Mouse (Mus musculus) stomach, embryonic 15.5 days (tissue): ENCODE data around the gene Pde11a. TPM values are rescaled to one million over a fixed set of nuclear protein-coding genes. Genes with fewer than 3 reads are reported as not detected.
A peak's percentile ranks its signal among the peaks of the same experiment; 100 is the strongest.

ENCODE experiments used
- ATAC-seq: fragments of 200-750 bp; cut with Nextera tagmentation; 2 replicates; pipeline ENCODE4 v1.8.0; 2017; ENCODE audit warnings: low read depth, moderate number of reproducible peaks, moderate TSS enrichment; ENCODE audit not compliant: insufficient read depth, low FRiP score
- H3K27ac ChIP-seq: fragments of 300-500 bp; sonication (generic); 2 replicates; pipeline ENCODE4 v1.5.1; 2015; ENCODE audit warnings: mild to moderate bottlenecking, inconsistent platforms
- H3K27me3 ChIP-seq: fragments of 300-500 bp; sonication (generic); replicated peaks from 2 replicates; pipeline ENCODE4 v1.6.1; 2015; ENCODE audit warnings: inconsistent platforms
- H3K36me3 ChIP-seq: fragments of 300-500 bp; sonication (generic); 2 replicates; pipeline ENCODE4 v1.6.1; 2015; ENCODE audit warnings: inconsistent platforms
- H3K4me1 ChIP-seq: fragments of 300-500 bp; sonication (generic); 2 replicates; pipeline ENCODE4 v1.6.1; 2015; ENCODE audit warnings: inconsistent platforms
- H3K4me2 ChIP-seq: fragments of 300-500 bp; sonication (generic); 2 replicates; pipeline ENCODE4 v1.6.1; 2015; ENCODE audit warnings: mild to moderate bottlenecking, inconsistent platforms
- H3K4me3 ChIP-seq: fragments of 300-500 bp; sonication (generic); replicated peaks from 2 replicates; pipeline ENCODE4 v1.5.1; 2015; ENCODE audit warnings: inconsistent platforms
- H3K9ac ChIP-seq: fragments of 300-500 bp; sonication (generic); 2 replicates; pipeline ENCODE4 v1.6.1; 2015; ENCODE audit warnings: inconsistent platforms
- H3K9me3 ChIP-seq: fragments of 300-500 bp; sonication (generic); 2 replicates; pipeline ENCODE4 v1.6.1; 2016; ENCODE audit warnings: inconsistent platforms
- WGBS: fragments of 180-500 bp; shearing (Covaris S2); methylation state at CpG from one replicate; pipeline ENCODE4 v1.1.7; 2015; 5-methylcytosine and 5-hydroxymethylcytosine counted together
- polyA plus RNA-seq: library from polyadenylated mRNA; unstranded; fragments of >200 nt; fragmentation: Nextera tagmentation; extraction: Ambion mirVana; gene quantifications from 2 replicates; pipeline ENCODE4 v1.2.1, GENCODE M21; 2015

Pde11a gene
- polyA plus RNA-seq, 1 experiment from 2014 or later = 0.18 TPM

DNA sequence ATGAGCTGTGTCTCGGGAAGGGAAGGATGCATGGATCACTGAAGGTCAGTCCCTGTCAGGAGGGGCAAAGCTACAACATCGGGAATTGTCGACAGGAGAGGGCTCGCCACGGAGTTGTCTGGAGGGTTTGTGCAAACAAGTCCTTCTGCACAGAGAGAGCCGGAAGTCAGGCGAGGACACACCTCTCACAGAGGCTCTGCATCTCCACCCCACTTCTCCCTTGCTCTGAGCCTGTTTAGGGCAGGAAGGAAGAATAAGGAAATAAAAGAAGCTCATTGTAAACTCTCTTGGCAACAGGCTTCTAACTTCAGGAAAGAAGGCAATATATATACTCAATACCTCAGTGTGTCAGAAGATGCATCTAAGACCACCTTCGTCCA, 209.5 kb downstream of the Pde11a start:
- Histone ChIP-seq H3K36me3 (no peaks in the 10 kb centered on the region), H3K27me3 (no peaks in the 10 kb centered on the region), H3K27ac (no peak overlapping the region), H3K4me1 (0 out of 2 replicates have a peak, but pooled peaks cover 5% of the 10 kb centered on the region), H3K9ac (no peak overlapping the region), H3K4me2 (peak overlapping the region; percentile 48), H3K4me3 (0 out of 2 replicates have a peak overlapping the region, but pooled peaks have one; percentile 8), H3K9me3 (no peaks in the 10 kb centered on the region)
- no peak for ATAC-seq
- 31% methylated on average over 8 of the region's 8 CpGs for WGBS

DNA sequence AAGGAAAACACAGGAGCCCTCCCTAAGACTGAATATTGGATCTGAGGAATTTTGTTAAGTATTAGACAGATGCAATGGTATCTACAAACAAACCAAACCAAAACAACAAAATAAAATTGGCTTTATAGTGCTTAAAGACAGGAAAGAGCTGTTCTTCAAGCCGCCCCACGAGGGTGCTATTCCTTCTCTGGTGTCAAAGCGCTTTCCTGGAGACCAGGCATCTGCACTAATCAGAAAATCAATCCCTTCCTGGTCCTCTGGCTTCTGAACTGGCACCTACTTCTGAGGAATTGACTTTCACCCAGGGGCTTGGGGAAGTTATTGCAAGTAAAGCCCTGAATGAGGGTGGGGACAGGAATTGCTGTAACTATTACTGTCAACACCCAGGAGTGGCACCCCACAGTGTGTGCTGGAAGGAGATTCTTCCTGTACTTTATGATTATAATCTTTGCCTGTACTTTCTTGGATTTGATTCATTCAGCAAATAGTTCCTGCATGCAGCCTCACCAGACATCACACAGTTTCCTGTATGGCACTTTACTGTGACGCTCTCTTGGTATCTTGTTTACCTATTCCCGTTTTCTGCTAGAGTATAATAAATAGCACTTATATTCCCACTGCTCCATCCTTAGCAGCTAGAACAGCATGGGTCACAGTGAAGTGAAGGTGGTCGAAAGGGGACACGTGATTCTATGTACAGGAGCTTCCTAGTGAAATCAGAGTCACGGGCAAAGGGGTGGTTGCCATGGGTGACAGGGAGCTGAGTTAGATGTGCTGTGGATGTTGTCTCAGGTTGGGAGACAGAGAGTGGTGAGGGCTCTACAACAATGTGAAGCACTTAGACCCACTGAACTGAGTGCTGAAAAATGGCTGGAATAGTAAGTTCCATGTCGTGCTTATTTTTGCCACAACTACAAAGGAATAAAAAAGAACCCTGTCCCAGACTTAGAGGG, 210.2 kb downstream of the Pde11a start:
- 0 out of 2 replicates have a peak overlapping the region, but pooled peaks have one; percentile 8 for H3K4me3 ChIP-seq
- no peak for ATAC-seq
- 32% methylated on average over 9 of the region's 9 CpGs for WGBS

DNA sequence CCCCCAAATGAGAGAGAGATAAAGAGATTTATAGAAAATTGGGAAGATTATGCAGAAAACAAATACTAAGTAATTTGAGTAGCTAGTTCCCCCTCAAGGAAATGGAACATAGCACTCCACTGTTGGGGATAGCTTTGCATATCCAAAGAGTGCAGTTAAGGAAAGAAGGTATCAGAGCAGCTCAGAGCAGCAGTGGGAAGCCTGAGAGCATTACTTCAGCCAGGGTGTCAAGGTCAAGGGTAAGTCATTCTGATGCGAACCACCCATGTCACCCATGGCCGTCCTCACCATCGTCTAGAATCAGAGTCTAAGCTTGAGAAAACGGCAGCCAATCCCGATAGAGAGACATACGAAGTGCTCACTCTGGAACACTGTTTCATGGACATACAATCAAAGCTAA, 211.9 kb downstream of the Pde11a start:
- Histone ChIP-seq H3K27me3 (no peaks in the 10 kb centered on the region), H3K4me1 (0 out of 2 replicates have a peak, but pooled peaks cover 5% of the 10 kb centered on the region), H3K9me3 (no peaks in the 10 kb centered on the region), H3K4me3 (no peak overlapping the region), H3K36me3 (no peaks in the 10 kb centered on the region), H3K4me2 (no peak overlapping the region), H3K27ac (no peak overlapping the region), H3K9ac (no peak overlapping the region)
- no peak for ATAC-seq
- WGBS = 89% methylated on average over 6 of the region's 6 CpGs

More for the DNA sequence above, 210.2 kb downstream of the Pde11a start:
- Histone ChIP-seq H3K9ac (no peak overlapping the region), H3K36me3 (no peaks in the 10 kb centered on the region), H3K4me1 (0 out of 2 replicates have a peak, but pooled peaks cover 5% of the 10 kb centered on the region), H3K4me2 (peak overlapping the region; percentile 48), H3K27me3 (no peaks in the 10 kb centered on the region), H3K27ac (no peak overlapping the region), H3K9me3 (no peaks in the 10 kb centered on the region)

DNA sequence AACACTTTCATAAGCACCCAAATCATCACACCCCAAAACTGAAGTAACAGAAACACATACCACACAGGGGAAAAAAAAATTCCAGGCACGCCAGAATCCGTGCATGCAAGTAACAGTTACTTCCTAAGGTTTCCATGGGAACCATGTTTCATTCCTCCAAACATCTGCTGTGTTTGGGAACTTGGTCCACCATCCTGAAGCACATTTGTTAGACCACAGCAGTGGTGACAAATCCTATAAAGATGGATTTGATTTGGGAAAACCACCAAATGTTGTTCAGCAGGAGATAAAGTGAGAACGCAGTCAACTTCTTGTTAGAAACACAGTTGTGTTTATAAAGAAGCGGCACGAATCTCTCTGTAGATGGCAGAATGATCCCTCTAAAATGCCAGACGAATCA, 213.8 kb downstream of the Pde11a start:
- H3K27ac ChIP-seq = no peak overlapping the region
- WGBS = 53% methylated on average over 6 of the region's 6 CpGs
- no peaks in the 10 kb centered on the region for H3K9me3 ChIP-seq
- H3K4me2 ChIP-seq = no peak overlapping the region
- no peaks in the 10 kb centered on the region for H3K36me3 ChIP-seq
- ATAC-seq = no peak
- no peaks in the 10 kb centered on the region for H3K27me3 ChIP-seq
- H3K9ac ChIP-seq = no peak overlapping the region
- no peak overlapping the region for H3K4me3 ChIP-seq
- H3K4me1 ChIP-seq = 0 out of 2 replicates have a peak, but pooled peaks cover 5% of the 10 kb centered on the region

DNA sequence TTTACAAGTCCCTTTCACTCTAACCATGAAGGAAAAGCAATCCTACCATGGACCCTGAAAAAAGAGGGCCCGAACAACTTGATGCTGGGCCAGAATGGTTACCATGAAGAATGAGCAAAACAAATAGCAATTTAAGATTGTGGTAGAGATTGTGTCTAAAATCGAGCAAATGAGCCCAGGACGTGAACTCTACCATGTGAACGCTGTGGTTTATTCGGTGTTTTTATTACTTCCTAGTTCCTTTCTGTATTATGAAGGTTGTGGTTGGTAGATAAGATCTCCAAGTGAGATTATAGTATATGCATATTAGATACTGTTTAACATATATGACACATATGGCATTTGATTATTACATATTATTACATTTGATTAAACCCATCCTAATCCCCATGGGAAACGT, 216.4 kb downstream of the Pde11a start:
- H3K9ac ChIP-seq = no peak overlapping the region
- no peak overlapping the region for H3K4me3 ChIP-seq
- WGBS = 86% methylated on average over 6 of the region's 6 CpGs
- no peak for ATAC-seq
- no peaks in the 10 kb centered on the region for H3K27me3 ChIP-seq
- no peak overlapping the region for H3K27ac ChIP-seq
- H3K4me2 ChIP-seq = no peak overlapping the region
- H3K9me3 ChIP-seq = no peaks in the 10 kb centered on the region
- H3K36me3 ChIP-seq = no peaks in the 10 kb centered on the region
- no peaks in the 10 kb centered on the region for H3K4me1 ChIP-seq

DNA sequence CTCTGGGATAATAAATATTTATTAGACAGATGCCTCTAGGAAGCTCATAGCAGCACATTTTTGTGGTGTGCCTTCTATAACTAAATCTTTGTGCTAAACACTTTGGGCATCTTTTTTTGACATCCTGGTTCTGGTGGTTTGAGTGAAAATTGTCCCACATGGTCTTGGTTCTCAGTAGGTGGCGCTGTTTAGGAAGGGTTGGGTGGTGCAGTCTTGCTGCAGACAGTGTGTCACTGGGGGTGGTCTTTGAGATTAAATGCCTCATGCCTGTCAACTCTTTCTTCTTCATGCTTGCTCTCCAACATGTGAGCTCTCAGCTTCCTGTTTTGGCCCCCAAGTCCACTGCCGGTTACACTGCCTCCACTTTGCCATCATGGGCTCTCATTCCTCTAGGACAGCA, 218.7 kb downstream of the Pde11a start:
- Histone ChIP-seq H3K4me1 (no peaks in the 10 kb centered on the region), H3K9ac (no peak overlapping the region), H3K9me3 (no peaks in the 10 kb centered on the region), H3K27me3 (no peaks in the 10 kb centered on the region), H3K4me3 (no peak overlapping the region), H3K4me2 (no peak overlapping the region), H3K27ac (no peak overlapping the region), H3K36me3 (no peaks in the 10 kb centered on the region)
- 61% methylated on average over 2 of the region's 2 CpGs for WGBS
- ATAC-seq = no peak

DNA sequence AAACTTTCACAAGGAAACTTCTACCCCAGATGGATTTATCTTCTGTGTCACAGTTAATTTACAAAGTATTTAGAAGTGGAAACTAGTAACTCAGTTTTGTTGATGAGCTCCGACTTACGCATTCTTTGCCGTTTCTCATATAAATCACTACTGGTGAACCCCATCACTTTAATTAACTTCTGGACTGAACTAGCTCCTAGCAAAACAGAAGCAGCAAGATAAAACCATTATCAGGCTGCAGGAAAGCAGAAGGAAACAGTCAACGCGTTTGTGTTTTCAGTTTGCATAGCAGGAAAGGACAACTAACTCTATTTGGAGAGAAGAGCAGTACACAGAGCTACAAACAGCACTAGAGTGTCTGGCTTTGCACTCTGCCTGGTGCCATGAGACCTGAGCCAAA, 220.1 kb downstream of the Pde11a start:
- Histone ChIP-seq H3K9ac (no peak overlapping the region), H3K27ac (no peak overlapping the region), H3K27me3 (no peaks in the 10 kb centered on the region), H3K4me3 (no peak overlapping the region), H3K36me3 (no peaks in the 10 kb centered on the region), H3K4me2 (no peak overlapping the region), H3K9me3 (no peaks in the 10 kb centered on the region), H3K4me1 (no peaks in the 10 kb centered on the region)
- ATAC-seq = no peak
- 33% methylated on average over 5 of the region's 5 CpGs for WGBS

DNA sequence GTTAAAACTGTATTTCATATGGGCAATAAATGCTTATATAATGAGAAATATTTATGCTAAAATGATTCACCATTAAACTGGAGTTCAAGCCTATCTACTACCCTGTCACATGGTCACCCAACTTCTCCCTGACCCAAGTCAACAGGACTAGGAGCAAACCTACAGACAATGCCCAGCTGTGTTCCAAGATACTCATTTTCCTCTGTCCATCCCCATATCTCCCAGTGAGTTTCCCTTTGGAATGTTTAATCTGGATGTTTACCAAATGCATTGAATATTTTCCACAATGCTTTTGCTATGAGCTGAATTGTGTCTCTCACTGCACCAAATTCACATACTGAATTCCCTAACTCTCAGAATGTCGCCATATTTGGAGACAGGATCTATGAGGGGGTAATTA, 221.4 kb downstream of the Pde11a start:
- Histone ChIP-seq H3K4me1 (no peaks in the 10 kb centered on the region), H3K4me2 (no peak overlapping the region), H3K36me3 (no peaks in the 10 kb centered on the region), H3K9me3 (no peaks in the 10 kb centered on the region), H3K9ac (no peak overlapping the region), H3K4me3 (no peak overlapping the region), H3K27ac (no peak overlapping the region), H3K27me3 (no peaks in the 10 kb centered on the region)
- ATAC-seq = no peak
- 77% methylated on average over 1 of the region's 1 CpGs for WGBS

DNA sequence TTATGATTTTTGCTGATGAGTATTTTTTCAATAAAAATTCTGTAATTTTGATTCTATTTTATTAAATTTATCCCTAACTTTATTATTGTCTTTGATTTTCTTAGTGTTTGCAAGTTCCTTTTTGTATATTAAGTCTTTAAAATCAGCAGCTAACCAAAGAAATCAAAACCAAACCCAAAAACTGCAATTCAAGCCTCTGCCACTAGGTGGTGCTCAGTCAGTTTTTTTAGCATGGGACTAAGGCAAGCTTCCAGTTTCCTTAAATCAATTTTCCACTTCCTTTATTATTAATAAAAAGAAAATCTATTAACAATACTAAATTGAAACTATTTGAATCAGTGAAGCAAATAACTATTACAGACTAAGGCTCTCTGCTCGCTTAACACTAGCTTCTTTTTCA, 222.9 kb downstream of the Pde11a start:
- Histone ChIP-seq H3K27ac (no peak overlapping the region), H3K4me3 (no peak overlapping the region), H3K9ac (no peak overlapping the region), H3K4me2 (no peak overlapping the region), H3K9me3 (no peaks in the 10 kb centered on the region), H3K36me3 (no peaks in the 10 kb centered on the region), H3K27me3 (no peaks in the 10 kb centered on the region), H3K4me1 (no peaks in the 10 kb centered on the region)
- 46% methylated on average over 1 of the region's 1 CpGs for WGBS
- ATAC-seq = no peak

DNA sequence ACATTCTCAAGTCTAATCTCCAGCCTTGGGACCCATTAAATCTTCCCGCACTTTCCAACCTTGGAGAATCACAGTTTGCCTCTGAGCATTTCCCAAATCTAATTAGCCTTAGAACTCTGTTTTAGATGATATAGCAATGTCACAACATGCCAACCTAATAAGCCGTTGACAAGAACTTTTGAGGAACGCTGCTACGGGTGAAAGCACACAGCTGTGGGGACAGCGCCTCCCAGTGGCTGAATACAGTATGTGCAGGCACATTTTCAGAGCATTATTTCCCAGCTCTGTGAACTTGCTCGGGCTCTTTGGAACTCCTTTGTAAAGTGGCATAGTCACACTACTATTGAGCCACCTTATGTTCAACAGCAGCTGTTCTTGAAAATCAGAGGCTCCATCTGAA, 223.8 kb downstream of the Pde11a start:
- no peaks in the 10 kb centered on the region for H3K27me3 ChIP-seq
- no peak overlapping the region for H3K27ac ChIP-seq
- H3K9me3 ChIP-seq = no peaks in the 10 kb centered on the region
- no peaks in the 10 kb centered on the region for H3K4me1 ChIP-seq
- no peak overlapping the region for H3K4me3 ChIP-seq
- no peaks in the 10 kb centered on the region for H3K36me3 ChIP-seq
- no peak overlapping the region for H3K9ac ChIP-seq
- ATAC-seq = no peak
- H3K4me2 ChIP-seq = no peak overlapping the region
- 20% methylated on average over 6 of the region's 6 CpGs for WGBS

DNA sequence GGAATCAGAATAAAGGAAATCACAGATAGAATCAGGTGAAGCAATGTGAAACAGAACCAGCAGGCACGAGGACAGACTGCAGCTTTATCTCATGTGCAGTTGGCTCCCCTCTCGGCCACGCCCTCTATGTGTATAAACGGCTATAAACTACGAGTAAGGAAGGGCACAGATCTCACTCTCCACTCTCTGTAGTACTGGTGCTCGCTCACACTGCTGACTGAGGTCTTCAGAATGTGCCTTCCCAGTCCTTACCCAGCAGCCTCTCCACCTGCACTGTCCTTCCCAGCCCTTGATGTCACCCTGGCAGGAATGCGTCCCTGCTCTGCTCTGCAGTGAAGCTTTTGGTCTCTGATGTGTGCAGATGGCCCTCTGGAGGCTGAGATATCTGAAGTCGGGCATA, 228.9 kb downstream of the Pde11a start:
- H3K27me3 ChIP-seq = no peaks in the 10 kb centered on the region
- H3K4me3 ChIP-seq = no peak overlapping the region
- H3K4me1 ChIP-seq = no peaks in the 10 kb centered on the region
- H3K4me2 ChIP-seq = 0 out of 2 replicates have a peak overlapping the region, but pooled peaks have one; percentile 0
- ATAC-seq = 0 out of 2 replicates have a peak, but pooled peaks have one; percentile 35
- no peak overlapping the region for H3K27ac ChIP-seq
- 23% methylated on average over 8 of the region's 8 CpGs for WGBS
- H3K9ac ChIP-seq = no peak overlapping the region
- no peaks in the 10 kb centered on the region for H3K9me3 ChIP-seq
- H3K36me3 ChIP-seq = no peaks in the 10 kb centered on the region

DNA sequence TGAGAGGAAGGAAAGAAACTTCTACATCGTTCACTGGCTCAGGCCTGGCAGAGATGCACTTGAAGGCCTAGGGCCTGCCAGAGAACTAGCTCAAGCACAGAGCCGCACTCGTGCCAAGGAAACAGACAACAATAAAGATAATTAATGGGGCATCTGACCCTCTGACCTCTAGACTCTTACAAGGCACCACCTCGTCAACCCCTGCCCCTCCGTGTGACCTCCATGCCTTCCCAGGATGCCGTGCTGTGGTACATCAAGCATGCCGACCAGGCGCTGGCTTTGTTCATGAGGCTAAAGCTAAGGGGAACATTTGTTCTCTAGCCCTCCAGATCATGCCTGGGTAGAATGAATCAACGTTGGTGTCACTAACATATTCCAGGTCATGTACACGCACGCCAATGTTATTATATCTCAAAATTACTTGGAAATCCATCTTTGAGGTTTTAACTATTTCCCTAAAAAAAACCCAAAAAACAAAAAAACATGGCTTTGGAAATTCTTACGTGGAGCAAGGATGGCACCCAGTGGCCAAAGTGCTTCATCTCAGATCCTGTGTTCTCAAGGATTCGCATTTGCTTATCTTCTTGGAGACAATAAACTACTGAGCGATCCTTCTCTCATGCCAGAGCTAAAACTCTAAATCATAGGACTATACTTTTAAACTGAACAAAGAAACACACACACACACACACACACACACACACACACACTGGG, 236.5 kb downstream of the Pde11a start:
- ATAC-seq = no peak
- Histone ChIP-seq H3K9ac (no peak overlapping the region), H3K27me3 (no peaks in the 10 kb centered on the region)

More for the DNA sequence above, 236.5 kb downstream of the Pde11a start:
- Histone ChIP-seq H3K4me1 (peaks cover 18% of the 10 kb centered on the region), H3K27ac (no peak overlapping the region), H3K36me3 (no peaks in the 10 kb centered on the region), H3K9me3 (no peaks in the 10 kb centered on the region), H3K4me2 (no peak overlapping the region), H3K4me3 (no peak overlapping the region)
- 47% methylated on average over 14 of the region's 14 CpGs for WGBS
